Mouse (Mus musculus): ENCODE measurements around the gene Ly9. TPM values are rescaled to one million over a fixed set of nuclear protein-coding genes. Genes with fewer than 3 reads are reported as not detected.

Ly9 gene
- under 1 TPM in 2 of 4 experiments, not detected in 2; 0.18 to 0.27 TPM for total RNA-seq (2022)

DNA sequence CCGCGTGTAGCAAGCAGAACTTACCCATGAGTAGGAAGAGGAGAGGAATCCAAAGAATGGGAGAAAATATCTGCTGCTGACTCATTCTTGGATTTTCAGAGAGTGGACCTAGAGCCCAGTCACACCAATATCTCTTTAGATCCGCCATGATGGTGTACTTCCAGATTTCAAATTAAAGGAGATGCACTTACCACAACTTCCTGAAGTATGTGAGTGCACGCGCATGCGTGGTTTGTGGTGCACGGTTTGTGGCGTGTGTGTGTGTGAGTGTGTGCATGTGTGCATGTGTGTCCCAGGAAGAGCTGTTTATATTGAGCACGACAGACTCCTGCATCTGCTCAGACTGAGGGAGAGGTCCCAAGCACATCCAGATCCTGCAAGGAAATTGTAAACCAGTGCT lies at the start of gene Ly9:
Gene Ly9 (minus strand): TSS at position 235 of the 400 bp plus-strand sequence.
- DNase-seq (ENCODE audit: low spot score in 2 of 2) = no peak

GRCm38 (mm10) chr1:171652734-171653133 lies 45.5 kb upstream of the Ly9 start, which contains the start of gene Slamf7:
TSS of gene Slamf7 (minus strand) at chr1:171653035.
- DNase-seq (ENCODE audit: low spot score in 2 of 2) = no peak

- no peak for DNase-seq (ENCODE audit: low spot score in 2 of 2)
Observed at GRCm38 (mm10) chr1:171648840-171649239, 41.6 kb upstream of the Ly9 start.

- DNase-seq (ENCODE audit: low spot score in 2 of 2) = no peak
Observed at GRCm38 (mm10) chr1:171647716-171648115, 40.5 kb upstream of the Ly9 start.

DNA sequence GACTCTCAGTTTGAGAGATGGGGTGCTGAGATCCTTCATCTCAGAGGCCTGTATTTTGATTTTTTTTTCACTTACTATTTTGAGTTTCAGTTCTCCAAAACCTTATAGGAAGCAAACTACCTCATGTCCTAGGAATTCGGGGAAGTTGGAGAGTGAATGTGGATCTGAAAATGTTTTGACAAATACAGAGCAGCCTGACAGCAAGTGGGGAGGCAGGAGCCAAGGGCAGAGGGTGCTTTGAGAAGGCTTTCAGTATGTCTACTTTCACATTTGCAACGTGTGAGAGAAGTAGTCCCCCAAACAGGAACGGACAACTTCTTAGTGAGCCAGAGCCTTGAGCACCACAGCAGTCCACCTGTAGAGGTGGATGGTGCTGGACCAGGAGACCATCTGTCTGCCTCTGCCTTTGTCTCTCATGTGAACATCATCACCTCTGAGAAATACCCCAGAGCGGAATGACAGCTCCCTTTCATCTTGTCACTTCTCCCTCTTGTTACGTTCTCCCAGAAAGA lies 39.3 kb upstream of the Ly9 start:
- no peak for DNase-seq (ENCODE audit: low spot score in 2 of 2)

- no peak for DNase-seq (ENCODE audit: low spot score in 2 of 2)
Observed at GRCm38 (mm10) chr1:171643612-171644011, 36.4 kb upstream of the Ly9 start.

DNA sequence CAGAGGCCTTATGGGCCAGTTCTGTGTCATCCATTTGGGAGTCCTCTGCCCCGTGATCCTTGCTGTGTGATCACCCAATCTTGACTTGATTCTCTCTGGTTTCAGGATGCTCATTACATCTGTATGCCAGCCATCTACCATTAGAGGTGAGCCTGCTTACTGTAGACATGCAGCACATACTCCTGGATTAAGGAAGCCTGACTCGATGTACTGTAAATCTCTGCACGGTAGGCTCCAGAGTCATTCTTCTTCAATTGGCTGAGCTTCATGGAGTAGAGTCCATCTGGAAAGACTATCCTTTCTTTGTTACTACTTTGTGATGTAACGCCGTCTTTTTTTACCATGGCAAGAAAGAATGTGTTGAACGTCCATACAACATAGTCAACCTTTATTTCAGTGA lies 33.6 kb upstream of the Ly9 start:
- DNase-seq (ENCODE audit: low spot score in 2 of 2) = no peak

GRCm38 (mm10) chr1:171638686-171639085 lies 31.5 kb upstream of the Ly9 start:
- no peak for DNase-seq (ENCODE audit: low spot score in 2 of 2)

GRCm38 (mm10) chr1:171637101-171637500 lies 29.9 kb upstream of the Ly9 start:
- no peak for DNase-seq (ENCODE audit: low spot score in 2 of 2)

DNA sequence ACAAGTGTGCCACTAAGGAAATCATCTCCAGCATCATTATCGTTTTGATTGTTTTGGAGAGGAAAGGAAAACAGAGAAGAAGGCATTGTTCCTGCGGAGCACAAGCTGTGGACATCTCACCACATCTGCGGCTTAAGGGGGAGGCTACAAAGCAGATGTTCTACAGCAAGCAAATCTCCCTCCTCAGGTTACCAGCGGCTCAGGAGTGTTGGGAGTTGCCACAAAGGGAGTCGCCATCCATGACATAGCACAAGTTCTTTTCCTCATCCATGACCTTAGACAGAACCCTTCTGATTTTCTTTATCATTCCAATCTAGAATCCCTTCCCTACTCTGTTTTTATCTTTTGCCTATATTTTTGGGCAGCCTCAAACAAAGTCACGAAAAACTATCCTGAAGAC lies 28.5 kb upstream of the Ly9 start:
- no peak for DNase-seq (ENCODE audit: low spot score in 2 of 2)

GRCm38 (mm10) chr1:171631447-171631846 lies 24.2 kb upstream of the Ly9 start:
- no peak for DNase-seq (ENCODE audit: low spot score in 2 of 2)

GRCm38 (mm10) chr1:171630912-171631311 lies 23.7 kb upstream of the Ly9 start:
- DNase-seq (ENCODE audit: low spot score in 2 of 2) = no peak

GRCm38 (mm10) chr1:171630041-171630440 lies 22.8 kb upstream of the Ly9 start:
- DNase-seq (ENCODE audit: low spot score in 2 of 2) = no peak

DNA sequence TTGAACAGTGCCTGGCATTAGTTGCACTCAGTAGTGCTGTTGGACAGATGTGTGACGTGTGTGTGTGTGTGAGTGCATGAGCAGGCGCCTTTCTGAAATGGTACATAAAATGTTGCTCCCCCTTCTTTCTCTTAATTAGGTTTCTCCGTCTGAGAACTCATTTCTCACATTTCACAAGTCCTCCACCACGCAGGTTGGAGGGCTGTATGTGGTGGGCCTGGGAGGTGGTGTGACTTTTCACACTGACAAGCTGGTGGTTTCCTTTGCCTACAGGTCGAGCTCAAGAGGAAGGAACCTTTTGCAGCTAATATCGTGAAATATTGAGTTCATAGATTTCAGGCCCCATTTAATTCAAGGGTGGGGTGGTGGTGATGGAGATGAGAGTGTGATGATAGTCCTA lies 22.0 kb upstream of the Ly9 start:
- DNase-seq (ENCODE audit: low spot score in 2 of 2) = no peak

DNA sequence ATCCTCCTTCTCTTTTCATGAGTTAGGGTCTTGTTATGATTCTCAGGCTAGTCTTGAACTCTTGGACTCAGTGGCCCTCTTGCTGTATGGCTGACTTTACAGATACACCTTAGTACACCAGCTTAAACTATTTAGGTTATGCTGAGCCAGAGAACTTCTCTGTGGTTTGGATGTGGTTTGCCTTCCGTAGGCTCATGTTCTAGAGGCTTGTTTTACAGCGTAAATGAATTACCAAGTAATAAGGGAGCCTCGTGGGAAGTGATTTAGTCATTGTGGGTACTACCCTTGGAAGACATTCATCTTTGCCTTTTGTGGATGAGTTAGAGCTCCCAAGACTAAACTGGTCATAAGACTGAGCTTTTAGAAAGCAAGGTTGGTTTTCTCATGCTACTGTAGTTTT lies 20.6 kb upstream of the Ly9 start:
- no peak for DNase-seq (ENCODE audit: low spot score in 2 of 2)

GRCm38 (mm10) chr1:171620091-171620490 lies 12.9 kb upstream of the Ly9 start:
- no peak for DNase-seq (ENCODE audit: low spot score in 2 of 2)

DNA sequence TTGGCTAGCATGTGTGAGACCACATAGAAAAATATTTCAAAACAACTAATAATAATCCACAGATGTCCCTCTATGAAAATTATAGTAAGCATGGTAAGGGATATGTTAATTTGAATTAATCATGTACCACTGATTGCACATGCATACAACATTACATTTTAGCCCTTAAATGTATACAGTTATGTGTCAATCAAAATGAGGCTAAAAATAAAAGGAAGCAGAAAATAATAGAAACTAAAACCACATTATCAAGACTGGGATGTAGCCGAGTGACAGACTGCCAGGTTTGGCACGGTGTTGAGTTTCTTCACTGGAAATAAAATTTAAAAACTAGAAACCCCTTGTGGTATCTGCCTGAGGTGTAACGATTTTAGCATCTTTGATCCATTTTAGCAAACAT lies 12.4 kb upstream of the Ly9 start:
- no peak for DNase-seq (ENCODE audit: low spot score in 2 of 2)

- DNase-seq (ENCODE audit: low spot score in 2 of 2) = peak in 1 of 2 experiments; percentile 7
Observed at GRCm38 (mm10) chr1:171619001-171619400, 11.8 kb upstream of the Ly9 start.

DNA sequence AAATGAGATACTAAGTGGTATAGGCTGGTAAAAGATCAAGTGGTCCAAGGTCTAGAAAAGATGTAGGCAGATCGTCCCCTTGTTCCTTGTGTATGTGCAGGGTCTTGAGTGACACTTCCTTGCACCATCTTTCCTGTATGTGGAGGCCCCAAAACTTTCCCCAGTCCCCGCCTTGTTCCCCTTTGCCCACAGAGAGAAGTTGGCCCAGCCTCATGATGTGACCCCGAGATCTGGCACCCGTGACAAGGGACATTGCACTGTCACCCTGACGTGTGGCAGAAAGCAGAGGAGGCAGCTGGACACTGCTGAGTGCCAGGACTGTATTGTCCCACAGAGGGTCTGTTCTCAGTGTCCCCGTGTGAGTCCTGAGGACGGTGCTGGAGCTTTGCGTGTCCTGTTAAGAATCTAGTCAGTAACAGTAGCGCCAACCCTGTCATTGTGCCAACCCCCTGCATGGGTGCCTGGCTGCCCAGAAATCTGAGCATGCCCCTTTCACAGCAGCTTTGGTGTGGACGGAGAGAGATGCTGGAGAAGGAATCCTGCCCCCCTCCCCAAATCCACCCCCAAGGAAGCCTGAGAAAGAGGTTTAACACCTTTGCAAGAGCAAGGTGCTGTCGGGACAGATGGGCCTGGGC lies 9.8 kb upstream of the Ly9 start:
- no peak for DNase-seq (ENCODE audit: low spot score in 2 of 2)

GRCm38 (mm10) chr1:171613962-171614361 lies 6.8 kb upstream of the Ly9 start:
- DNase-seq (ENCODE audit: low spot score in 2 of 2) = no peak

DNA sequence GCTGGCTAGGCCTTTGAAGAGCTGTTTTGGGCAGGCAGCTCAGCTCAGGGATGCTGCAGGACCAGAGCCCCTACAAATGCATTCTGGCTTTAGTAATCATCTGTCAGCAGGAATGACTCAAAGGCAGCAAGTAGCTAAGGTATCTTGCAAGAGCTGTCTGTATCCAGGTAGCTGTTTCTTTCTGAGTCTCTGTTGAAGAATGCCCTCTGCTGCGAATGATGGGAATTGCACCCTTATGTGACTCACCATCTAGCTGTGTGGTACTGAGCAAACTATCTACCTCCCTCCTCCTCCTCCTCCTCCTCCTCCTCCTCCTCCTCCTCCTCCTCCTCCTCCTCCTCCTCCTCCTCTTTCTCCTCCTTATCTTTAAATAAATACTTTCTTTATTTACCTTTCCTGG lies 3.6 kb upstream of the Ly9 start:
- DNase-seq (ENCODE audit: low spot score in 2 of 2) = no peak

- DNase-seq (ENCODE audit: low spot score in 2 of 2) = no peak
Observed at GRCm38 (mm10) chr1:171610026-171610425, 2.8 kb upstream of the Ly9 start.

DNA sequence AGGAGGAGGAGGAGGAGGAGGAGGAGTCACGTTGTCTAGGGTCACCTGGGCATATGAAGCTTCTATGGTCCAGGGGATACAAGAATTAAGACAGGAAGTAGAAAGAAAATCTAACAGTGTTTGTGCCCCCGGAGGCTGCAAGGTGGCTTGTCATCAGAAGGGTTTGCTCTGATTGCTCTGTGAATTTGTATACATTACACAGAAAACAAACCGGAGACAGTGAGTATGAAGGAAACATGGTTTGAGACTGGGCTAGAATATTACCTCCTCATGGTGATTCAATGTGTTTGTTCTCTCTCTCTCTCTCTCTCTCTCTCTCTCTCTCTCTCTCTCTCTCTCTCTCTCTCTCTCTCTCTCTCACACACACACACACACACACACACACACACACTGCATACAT lies 554 bp downstream of the Ly9 start:
- DNase-seq (ENCODE audit: low spot score in 2 of 2) = no peak

DNA sequence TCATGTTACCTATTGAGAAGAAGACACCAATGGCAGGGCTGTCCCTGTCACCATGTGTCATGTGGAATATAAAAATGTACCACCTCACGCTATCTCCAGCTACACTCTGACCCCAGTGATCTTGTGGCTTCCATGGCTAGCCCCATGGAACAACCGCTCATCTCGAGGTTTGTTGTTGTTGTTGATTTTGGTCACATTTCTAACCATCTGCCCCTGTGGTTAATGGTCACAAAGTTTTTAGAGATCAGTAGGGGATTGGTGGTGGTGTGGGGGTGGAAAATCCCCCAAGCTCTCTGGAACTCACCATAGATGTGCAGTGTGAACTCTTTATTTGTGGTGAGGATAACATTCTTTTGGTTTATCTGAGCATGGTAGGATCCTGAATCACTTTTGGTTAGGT lies 2.5 kb downstream of the Ly9 start:
- no peak for DNase-seq (ENCODE audit: low spot score in 2 of 2)
